Mouse (Mus musculus): Measurements from ENCODE around the gene Lpp. TPM values are rescaled to one million over a fixed set of nuclear protein-coding genes. Genes with fewer than 3 reads are reported as not detected.
A peak's percentile ranks its signal among the peaks of the same experiment; 100 is the strongest.

Lpp gene
- total RNA-seq, 1 experiment from 2014 or later = 24.1 TPM

GRCm38 (mm10) chr16:24641003-24641797, 247.9 kb downstream of the Lpp start:
- peak; percentile 36; the same call in 1 of the 2 replicates for ATAC-seq (ENCODE audit: extremely low read depth, insufficient number of reproducible peaks, low FRiP score, poor library complexity, severe bottlenecking)

GRCm38 (mm10) chr16:24643024-24643635, 249.8 kb downstream of the Lpp start:
- ATAC-seq (ENCODE audit: extremely low read depth, insufficient number of reproducible peaks, low FRiP score, poor library complexity, severe bottlenecking) = no peak

- no peak for ATAC-seq (ENCODE audit: extremely low read depth, insufficient number of reproducible peaks, low FRiP score, poor library complexity, severe bottlenecking)
These were observed 250.8 kb downstream of the Lpp start for GRCm38 (mm10) chr16:24644154-24644553.

- no peak for ATAC-seq (ENCODE audit: extremely low read depth, insufficient number of reproducible peaks, low FRiP score, poor library complexity, severe bottlenecking)
These were observed 251.6 kb downstream of the Lpp start for GRCm38 (mm10) chr16:24644760-24645406.

- no peak for ATAC-seq (ENCODE audit: extremely low read depth, insufficient number of reproducible peaks, low FRiP score, poor library complexity, severe bottlenecking)
These were observed 252.7 kb downstream of the Lpp start for GRCm38 (mm10) chr16:24645906-24646603.

- peak; percentile 73 for ATAC-seq (ENCODE audit: extremely low read depth, insufficient number of reproducible peaks, low FRiP score, poor library complexity, severe bottlenecking)
These were observed 258.6 kb downstream of the Lpp start for GRCm38 (mm10) chr16:24651655-24652654.

- no peak for ATAC-seq (ENCODE audit: extremely low read depth, insufficient number of reproducible peaks, low FRiP score, poor library complexity, severe bottlenecking)
These were observed 259.7 kb downstream of the Lpp start for GRCm38 (mm10) chr16:24653041-24653440.

GRCm38 (mm10) chr16:24655116-24655515, 261.8 kb downstream of the Lpp start:
- no peak for ATAC-seq (ENCODE audit: extremely low read depth, insufficient number of reproducible peaks, low FRiP score, poor library complexity, severe bottlenecking)

- no peak for ATAC-seq (ENCODE audit: extremely low read depth, insufficient number of reproducible peaks, low FRiP score, poor library complexity, severe bottlenecking)
These were observed 262.7 kb downstream of the Lpp start for GRCm38 (mm10) chr16:24656026-24656425.

GRCm38 (mm10) chr16:24656752-24657151, 263.4 kb downstream of the Lpp start:
- no peak for ATAC-seq (ENCODE audit: extremely low read depth, insufficient number of reproducible peaks, low FRiP score, poor library complexity, severe bottlenecking)

- peak; percentile 55; the same call in 1 of the 2 replicates for ATAC-seq (ENCODE audit: extremely low read depth, insufficient number of reproducible peaks, low FRiP score, poor library complexity, severe bottlenecking)
These were observed 265.7 kb downstream of the Lpp start for GRCm38 (mm10) chr16:24659049-24659448.

- ATAC-seq (ENCODE audit: extremely low read depth, insufficient number of reproducible peaks, low FRiP score, poor library complexity, severe bottlenecking) = no peak
These were observed 270.8 kb downstream of the Lpp start for GRCm38 (mm10) chr16:24664131-24664530.

- no peak for ATAC-seq (ENCODE audit: extremely low read depth, insufficient number of reproducible peaks, low FRiP score, poor library complexity, severe bottlenecking)
These were observed 276.6 kb downstream of the Lpp start for GRCm38 (mm10) chr16:24669718-24670460.

- ATAC-seq (ENCODE audit: extremely low read depth, insufficient number of reproducible peaks, low FRiP score, poor library complexity, severe bottlenecking) = no peak
These were observed 285.6 kb downstream of the Lpp start for GRCm38 (mm10) chr16:24678942-24679341.

- ATAC-seq (ENCODE audit: extremely low read depth, insufficient number of reproducible peaks, low FRiP score, poor library complexity, severe bottlenecking) = no peak
These were observed 301.8 kb downstream of the Lpp start for GRCm38 (mm10) chr16:24695062-24695461.

GRCm38 (mm10) chr16:24704215-24704614, 310.9 kb downstream of the Lpp start:
- ATAC-seq (ENCODE audit: extremely low read depth, insufficient number of reproducible peaks, low FRiP score, poor library complexity, severe bottlenecking) = no peak

- ATAC-seq (ENCODE audit: extremely low read depth, insufficient number of reproducible peaks, low FRiP score, poor library complexity, severe bottlenecking) = no peak
These were observed 330.3 kb downstream of the Lpp start for GRCm38 (mm10) chr16:24723641-24724040.

- no peak for ATAC-seq (ENCODE audit: extremely low read depth, insufficient number of reproducible peaks, low FRiP score, poor library complexity, severe bottlenecking)
These were observed 339.4 kb downstream of the Lpp start for GRCm38 (mm10) chr16:24732751-24733150.
